Mouse (Mus musculus) liver, postnatal 0 days (tissue): Measurements from ENCODE around the gene Cpb2. TPM values are rescaled to one million over a fixed set of nuclear protein-coding genes. Genes with fewer than 3 reads are reported as not detected.
A peak's percentile ranks its signal among the peaks of the same experiment; 100 is the strongest.

Source experiments
- ATAC-seq: fragments of 200-750 bp; cut with Nextera tagmentation; 2 replicates; pipeline ENCODE4 v1.8.0; 2017; ENCODE audit warnings: mild to moderate bottlenecking, moderate library complexity
- DNase-seq: peaks from one replicate; pipeline ENCODE4 v3.0.0-alpha.2; 2016
- H3K27ac ChIP-seq: fragments of 300-500 bp; sonication (generic); 2 replicates; pipeline ENCODE4 v1.5.1; 2014; ENCODE audit warnings: antibody characterized with exemption, moderate library complexity, mild to moderate bottlenecking, low read depth
- H3K27me3 ChIP-seq: fragments of 300-500 bp; sonication (generic); 2 replicates; pipeline ENCODE4 v1.6.1; 2014; ENCODE audit warnings: low read length, control low read depth, mixed read lengths; ENCODE audit not compliant: insufficient read depth
- H3K36me3 ChIP-seq: fragments of 300-500 bp; sonication (generic); replicated peaks from 2 replicates; pipeline ENCODE4 v1.6.1; 2014; ENCODE audit warnings: mild to moderate bottlenecking, control low read depth, low read length, moderate library complexity, mixed read lengths; ENCODE audit not compliant: insufficient read depth
- H3K4me1 ChIP-seq: fragments of 300-500 bp; sonication (generic); 2 replicates; pipeline ENCODE4 v1.6.1; 2014; ENCODE audit warnings: antibody characterized with exemption, mild to moderate bottlenecking, control low read depth; ENCODE audit not compliant: insufficient read depth
- H3K4me2 ChIP-seq: fragments of 300-500 bp; sonication (generic); 2 replicates; pipeline ENCODE4 v1.6.1; 2014; ENCODE audit warnings: low read depth, mild to moderate bottlenecking, low read length, moderate library complexity, mixed read lengths
- H3K4me3 ChIP-seq: fragments of 300-500 bp; sonication (generic); 2 replicates; pipeline ENCODE4 v1.5.1; 2014; ENCODE audit warnings: low read depth, low read length
- H3K9ac ChIP-seq: fragments of 300-500 bp; sonication (generic); replicated peaks from 2 replicates; pipeline ENCODE4 v1.6.1; 2014; ENCODE audit warnings: mild to moderate bottlenecking, moderate library complexity
- H3K9me3 ChIP-seq: fragments of 300-500 bp; sonication (generic); 2 replicates; pipeline ENCODE4 v1.6.1; 2016; ENCODE audit warnings: mild to moderate bottlenecking, control low read depth, low read length, mixed read lengths
- CTCF ChIP-seq: sonication (generic); IDR thresholded peaks from 2 replicates; pipeline ENCODE4 v1.5.1; 2016; ENCODE audit warnings: antibody characterized with exemption, low read depth
- EP300 ChIP-seq: IDR thresholded peaks from 2 replicates; pipeline ENCODE4 v1.6.1; 2016; ENCODE audit warnings: antibody characterized with exemption, low read depth, mild to moderate bottlenecking
- WGBS: fragments of 180-500 bp; shearing (Covaris S2); extraction: QIAGEN DNeasy Blood & Tissue Kit; methylation state at CpG from one replicate; pipeline ENCODE4 v1.1.7; 2014; ENCODE audit not compliant: insufficient replicate concordance; 5-methylcytosine and 5-hydroxymethylcytosine counted together
- polyA plus RNA-seq: library from polyadenylated mRNA; unstranded; fragments of >200 nt; fragmentation: Nextera tagmentation; extraction: Ambion mirVana; gene quantifications from 2 replicates; pipeline ENCODE4 v1.2.1, GENCODE M21; 2015

The Cpb2 gene
- polyA plus RNA-seq, 1 experiment from 2014 or later = 400 TPM

GRCm38 (mm10) chr14:75303807-75304206 is 61.7 kb downstream of the Cpb2 start:
- Histone ChIP-seq H3K27me3 (no peaks in the 10 kb centered on the region), H3K9ac (no peak overlapping the region), H3K36me3 (no peaks in the 10 kb centered on the region), H3K4me2 (no peak overlapping the region), H3K9me3 (no peaks in the 10 kb centered on the region), H3K4me3 (no peak overlapping the region), H3K27ac (no peak overlapping the region), H3K4me1 (no peaks in the 10 kb centered on the region)
- ATAC-seq (no peak), DNase-seq (no peak)
- 66% methylated on average over 5 of the region's 5 CpGs for WGBS
- TF ChIP-seq CTCF = no peak
- TF ChIP-seq EP300 = no peak

- peaks cover 6% of the 10 kb centered on the region; the same call in 1 of the 2 replicates for H3K36me3 ChIP-seq
- H3K27me3 ChIP-seq = no peaks in the 10 kb centered on the region
- no peaks in the 10 kb centered on the region for H3K4me1 ChIP-seq
- no peak overlapping the region for H3K4me3 ChIP-seq
- DNase-seq (no peak), ATAC-seq (no peak)
- no peaks in the 10 kb centered on the region for H3K9me3 ChIP-seq
- TF ChIP-seq EP300 (no peak), CTCF (no peak)
- no peak overlapping the region for H3K9ac ChIP-seq
- no peak overlapping the region for H3K4me2 ChIP-seq
- no peak overlapping the region for H3K27ac ChIP-seq
Observed at GRCm38 (mm10) chr14:75307855-75308254, 65.8 kb downstream of the Cpb2 start.

GRCm38 (mm10) chr14:75309336-75309992 is 67.4 kb downstream of the Cpb2 start:
- TF ChIP-seq EP300 (no peak), CTCF (peak; percentile 43)
- ATAC-seq (no peak), DNase-seq (no peak)
- H3K27me3 ChIP-seq = no peaks in the 10 kb centered on the region
- H3K9ac ChIP-seq = no peak overlapping the region
- no peak overlapping the region for H3K4me2 ChIP-seq
- no peaks in the 10 kb centered on the region for H3K9me3 ChIP-seq
- no peak overlapping the region for H3K4me3 ChIP-seq
- WGBS = 71% methylated on average over 5 of the region's 5 CpGs
- no peak overlapping the region for H3K27ac ChIP-seq
- H3K36me3 ChIP-seq = peaks cover 6% of the 10 kb centered on the region; the same call in 1 of the 2 replicates
- H3K4me1 ChIP-seq = no peaks in the 10 kb centered on the region

GRCm38 (mm10) chr14:75314484-75314883 is 72.4 kb downstream of the Cpb2 start:
- Histone ChIP-seq H3K4me2 (no peak overlapping the region), H3K27me3 (no peaks in the 10 kb centered on the region), H3K36me3 (peaks cover 9% of the 10 kb centered on the region), H3K27ac (no peak overlapping the region), H3K9ac (no peak overlapping the region), H3K4me1 (no peaks in the 10 kb centered on the region; the same call in 1 of the 2 replicates), H3K9me3 (no peaks in the 10 kb centered on the region), H3K4me3 (no peak overlapping the region)
- ATAC-seq (no peak), DNase-seq (no peak)
- no peak for TF ChIP-seq EP300
- TF ChIP-seq CTCF = no peak
- WGBS = 79% methylated on average over 2 of the region's 2 CpGs

- H3K4me3 ChIP-seq = no peak overlapping the region
- H3K9me3 ChIP-seq = no peaks in the 10 kb centered on the region
- no peak for TF ChIP-seq EP300
- no peak for TF ChIP-seq CTCF
- no peak overlapping the region for H3K27ac ChIP-seq
- H3K4me1 ChIP-seq = no peaks in the 10 kb centered on the region; the same call in 1 of the 2 replicates
- no peak overlapping the region for H3K4me2 ChIP-seq
- peaks cover 23% of the 10 kb centered on the region for H3K36me3 ChIP-seq
- no peaks in the 10 kb centered on the region for H3K27me3 ChIP-seq
- no peak for ATAC-seq
- H3K9ac ChIP-seq = no peak overlapping the region
- WGBS = 80% methylated on average over 2 of the region's 2 CpGs
- no peak for DNase-seq
Observed at GRCm38 (mm10) chr14:75318736-75319135, 76.6 kb downstream of the Cpb2 start.

GRCm38 (mm10) chr14:75320269-75320668 is 78.2 kb downstream of the Cpb2 start:
- no peaks in the 10 kb centered on the region for H3K27me3 ChIP-seq
- no peak for ATAC-seq
- H3K4me2 ChIP-seq = no peak overlapping the region
- no peak overlapping the region for H3K9ac ChIP-seq
- H3K9me3 ChIP-seq = no peaks in the 10 kb centered on the region
- H3K27ac ChIP-seq = no peak overlapping the region
- 56% methylated on average over 5 of the region's 5 CpGs for WGBS
- no peak for DNase-seq
- H3K36me3 ChIP-seq = peaks cover 32% of the 10 kb centered on the region
- no peak overlapping the region for H3K4me3 ChIP-seq
- no peaks in the 10 kb centered on the region; the same call in 1 of the 2 replicates for H3K4me1 ChIP-seq
- TF ChIP-seq EP300 (no peak), CTCF (no peak)

- no peaks in the 10 kb centered on the region; the same call in 1 of the 2 replicates for H3K4me1 ChIP-seq
- H3K4me2 ChIP-seq = no peak overlapping the region
- peaks cover 48% of the 10 kb centered on the region for H3K36me3 ChIP-seq
- no peak overlapping the region for H3K9ac ChIP-seq
- no peak for DNase-seq
- 94% methylated on average over 32 of the region's 32 CpGs for WGBS
- no peak for ATAC-seq
- no peak overlapping the region for H3K4me3 ChIP-seq
- TF ChIP-seq CTCF = no peak
- no peak for TF ChIP-seq EP300
- H3K27ac ChIP-seq = no peak overlapping the region
- H3K9me3 ChIP-seq = no peaks in the 10 kb centered on the region
- H3K27me3 ChIP-seq = no peaks in the 10 kb centered on the region
Observed at GRCm38 (mm10) chr14:75323354-75323753, 81.3 kb downstream of the Cpb2 start.
